Mouse (Mus musculus) heart, postnatal 25 days (tissue): ENCODE measurements around the gene Ccdc148. TPM values are rescaled to one million over a fixed set of nuclear protein-coding genes. Genes with fewer than 3 reads are reported as not detected.

Experiments
- DNase-seq: peaks from one replicate; pipeline ENCODE4 v3.0.0; 2022; ENCODE audit warnings: low spot score
- intact Hi-C: fragments of 180-260 bp; cut with DNase I; formaldehyde crosslinking; loops from one replicate; pipeline ENCODE4 v1.15.1; 2025
- total RNA-seq, 2 experiments: library from RNA; stranded (reverse); gene quantifications; 2 replicates each; pipeline ENCODE4 v1.2.3; 2021

Gene Ccdc148
- total RNA-seq, 2 experiments from 2014 or later: 0.64 to 0.83 TPM

- DNase-seq: no peak
- intact Hi-C loops: no loop called here
These were observed 104.8 kb downstream of the Ccdc148 start for GRCm38 (mm10) chr2:59055615-59056145.

GRCm38 (mm10) chr2:59054339-59054738 is 106.1 kb downstream of the Ccdc148 start:
- no peak for DNase-seq
- intact Hi-C loops: no loop called here

GRCm38 (mm10) chr2:59053461-59054039 is 106.9 kb downstream of the Ccdc148 start:
- intact Hi-C loops: no loop called here
- DNase-seq: no peak

GRCm38 (mm10) chr2:59050245-59050824 is 110.1 kb downstream of the Ccdc148 start:
- no peak for DNase-seq
- intact Hi-C loops: no loop called here

- intact Hi-C loops: no loop called here
These were observed 110.8 kb downstream of the Ccdc148 start for GRCm38 (mm10) chr2:59049686-59050085.

GRCm38 (mm10) chr2:59048775-59049451 is 111.6 kb downstream of the Ccdc148 start:
- no peak for DNase-seq
- intact Hi-C loops: no loop called here

More at GRCm38 (mm10) chr2:59049686-59050085, 110.8 kb downstream of the Ccdc148 start:
- no peak for DNase-seq

GRCm38 (mm10) chr2:59043313-59044032 is 117.0 kb downstream of the Ccdc148 start:
- intact Hi-C loops: no loop called here

GRCm38 (mm10) chr2:59042616-59043015 is 117.9 kb downstream of the Ccdc148 start:
- intact Hi-C loops: no loop called here
- DNase-seq: no peak

More at GRCm38 (mm10) chr2:59043313-59044032, 117.0 kb downstream of the Ccdc148 start:
- DNase-seq: no peak

GRCm38 (mm10) chr2:59036433-59036832 is 124.0 kb downstream of the Ccdc148 start:
- DNase-seq: no peak
- intact Hi-C loops: no loop called here

GRCm38 (mm10) chr2:59035206-59035605 is 125.3 kb downstream of the Ccdc148 start:
- no peak for DNase-seq
- intact Hi-C loops: no loop called here

- intact Hi-C loops: no loop called here
These were observed 126.2 kb downstream of the Ccdc148 start for GRCm38 (mm10) chr2:59034281-59034680.

GRCm38 (mm10) chr2:59024558-59024957 is 135.9 kb downstream of the Ccdc148 start:
- no peak for DNase-seq
- intact Hi-C loops: no loop called here

More at GRCm38 (mm10) chr2:59034281-59034680, 126.2 kb downstream of the Ccdc148 start:
- DNase-seq: no peak

GRCm38 (mm10) chr2:59007356-59007755 is 153.1 kb downstream of the Ccdc148 start:
- intact Hi-C loops: no loop called here
- DNase-seq: no peak

- intact Hi-C loops: no loop called here
These were observed 153.7 kb downstream of the Ccdc148 start for GRCm38 (mm10) chr2:59006567-59007340.

GRCm38 (mm10) chr2:58997151-58997550 is 163.3 kb downstream of the Ccdc148 start:
- intact Hi-C loops: no loop called here
- no peak for DNase-seq

More at GRCm38 (mm10) chr2:59006567-59007340, 153.7 kb downstream of the Ccdc148 start:
- DNase-seq: no peak

GRCm38 (mm10) chr2:58992431-58993191 is 167.9 kb downstream of the Ccdc148 start:
- no peak for DNase-seq
- intact Hi-C loops: no loop called here

GRCm38 (mm10) chr2:58978095-58978494 is 182.4 kb downstream of the Ccdc148 start:
- DNase-seq: no peak
- intact Hi-C loops: no loop called here

GRCm38 (mm10) chr2:58971507-58972275 is 188.8 kb downstream of the Ccdc148 start:
- DNase-seq: no peak
- intact Hi-C loops: no loop called here
